In the genomic region with DNA sequence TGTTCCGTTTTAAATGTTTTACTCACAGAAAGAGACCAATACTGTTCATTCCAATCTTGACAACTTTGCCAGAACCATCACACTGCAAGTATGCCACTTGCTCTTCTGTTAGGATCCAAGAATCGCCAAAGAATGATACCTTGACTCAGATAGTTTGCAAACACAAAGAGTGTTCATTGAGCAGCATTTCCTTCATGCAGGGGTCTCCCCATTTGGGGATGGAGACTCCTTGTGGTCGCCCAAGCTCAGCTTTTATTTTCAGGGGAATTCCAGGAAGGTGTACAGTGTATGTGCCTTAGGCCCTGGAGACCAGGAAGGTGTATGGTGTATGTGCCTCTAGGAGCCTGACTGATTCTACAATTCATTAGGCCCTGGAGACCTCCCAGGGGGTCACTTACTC, we compare ENCODE assay signal across 8 mouse cellular contexts. TPM values are rescaled to one million over a fixed set of nuclear protein-coding genes. Genes with fewer than 3 reads are reported as not detected.
DNase-seq lines count a peak whose midpoint lies in the region; ATAC-seq and TF ChIP-seq lines count a peak whose summit lies in the region.

No protein-coding gene starts in this region.

- peak overlapping the region; percentile 60 for H3ac ChIP-seq in myocyte (ENCODE audit: control insufficient read depth, insufficient read length)

- no peaks in the 10 kb centered on the region for H3K9me3 ChIP-seq in hindbrain, postnatal 0 days (ENCODE audit: low read length)

- no peaks in the 10 kb centered on the region for H3K27me3 ChIP-seq in kidney, adult 2 months (replicated peaks; ENCODE audit: control insufficient read depth, insufficient read depth, low read length)
- H3K27me3 ChIP-seq in hindbrain, postnatal 0 days (ENCODE audit: insufficient read depth, low read length), result no peaks in the 10 kb centered on the region
- H3K27me3 ChIP-seq in myocyte (ENCODE audit: control insufficient read depth, insufficient read depth, insufficient read length), result no peaks in the 10 kb centered on the region

- WGBS in kidney, adult 2 months, result 25% methylated on average over 3 of the region's 3 CpGs
- 37% methylated on average over 3 of the region's 3 CpGs for WGBS in hindbrain, postnatal 0 days

- H3K9ac ChIP-seq in hindbrain, postnatal 0 days (replicated peaks; ENCODE audit: low read length), result peak overlapping the region; percentile 83

- peaks cover 10% of the 10 kb centered on the region for H3K79me2 ChIP-seq in myocyte (ENCODE audit: control insufficient read depth, insufficient read depth)

- no peaks in the 10 kb centered on the region for H3K36me3 ChIP-seq in kidney, adult 2 months (ENCODE audit: control insufficient read depth, insufficient read depth, low read length)
- H3K36me3 ChIP-seq in hindbrain, postnatal 0 days (ENCODE audit: insufficient read depth, low read length), result peaks cover 10% of the 10 kb centered on the region; the same call in 1 of the 2 replicates
- peaks cover 5% of the 10 kb centered on the region for H3K36me3 ChIP-seq in myocyte (ENCODE audit: control insufficient read depth, insufficient read depth)

- peak overlapping the region; percentile 83 for H3K4me3 ChIP-seq in kidney, adult 2 months (ENCODE audit: insufficient read depth, low read depth, low read length)
- H3K4me3 ChIP-seq in hindbrain, postnatal 0 days (ENCODE audit: low read length), result peak overlapping the region; percentile 85
- peak overlapping the region; percentile 34 for H3K4me3 ChIP-seq in myocyte

- no peak for ATAC-seq in hindbrain, postnatal 0 days
- ATAC-seq in cerebellum, adult (ENCODE audit: insufficient number of reproducible peaks, low FRiP score, low TSS enrichment), result no peak

- peaks cover 9% of the 10 kb centered on the region; the same call in 1 of the 2 replicates for H3K4me1 ChIP-seq in kidney, adult 2 months (ENCODE audit: control insufficient read depth, insufficient read depth, low read length)
- peaks cover 3% of the 10 kb centered on the region; the same call in 1 of the 2 replicates for H3K4me1 ChIP-seq in hindbrain, postnatal 0 days (ENCODE audit: insufficient read depth, low read length)

- TF ChIP-seq CTCF in kidney, adult 2 months (conservative IDR thresholded peaks at IDR 0.05; ENCODE audit: insufficient read depth, insufficient read length, low read depth, low read length), result no peak
- TF ChIP-seq CTCF in brain, embryonic 14.5 days (IDR thresholded peaks at IDR 0.05; ENCODE audit: borderline replicate concordance, extremely low read depth, insufficient read depth, insufficient read length), result peak; percentile 16; the same call in 1 of the 2 replicates
- TF ChIP-seq CTCF in hindbrain, postnatal 0 days (IDR thresholded peaks at IDR 0.05; ENCODE audit: low read depth), result no peak

- no peak for TF ChIP-seq POLR2A in kidney, adult 2 months (IDR thresholded peaks at IDR 0.05; ENCODE audit: low read depth, low read length)
- no peak for TF ChIP-seq POLR2A in brain, embryonic 14.5 days (IDR thresholded peaks at IDR 0.05; ENCODE audit: borderline replicate concordance, extremely low read depth, insufficient read depth, insufficient read length, poor library complexity, severe bottlenecking)
- no peak for TF ChIP-seq POLR2A in myocyte (IDR thresholded peaks at IDR 0.05; ENCODE audit: insufficient read length, low read depth)

- no peak overlapping the region for H3K27ac ChIP-seq in kidney, adult 2 months (ENCODE audit: insufficient read depth, low read depth, low read length)
- H3K27ac ChIP-seq in hindbrain, postnatal 0 days, result no peak overlapping the region

- no peak for DNase-seq in kidney, adult 2 months
- no peak for DNase-seq in kidney, postnatal 10 days
- DNase-seq in brain, embryonic 14.5 days (ENCODE audit: low read depth), result peak; percentile 18
- no peak for DNase-seq in hindbrain, postnatal 0 days (ENCODE audit: low spot score)
- no peak for DNase-seq in adrenal gland, postnatal 14 days
- DNase-seq in frontal cortex, postnatal 36 days (ENCODE audit: low spot score in 2 of 2), result no peak

- peak overlapping the region; percentile 81 for H3K4me2 ChIP-seq in hindbrain, postnatal 0 days (ENCODE audit: low read depth, low read length)
- H3K4me2 ChIP-seq in myocyte (ENCODE audit: low read depth), result peak overlapping the region; percentile 94

TF ChIP-seq in myocyte, 11 proteins besides CTCF, POLR2A, EP300 and RAD21:
- no peak for TF ChIP-seq TCF3 (IDR thresholded peaks at IDR 0.05; ENCODE audit: insufficient read length, low read depth)
- no peak for TF ChIP-seq REST (IDR thresholded peaks at IDR 0.05; ENCODE audit: insufficient read depth, insufficient read length)
- TF ChIP-seq MYOD1 (IDR thresholded peaks at IDR 0.05; ENCODE audit: control insufficient read depth in 1 of 3, insufficient read length in 2 of 3, low read depth in 2 of 3), result no peak
- no peak for TF ChIP-seq POLR2AphosphoS2 (IDR thresholded peaks at IDR 0.05; ENCODE audit: insufficient read length, low read depth)
- no peak for TF ChIP-seq MYOG (IDR thresholded peaks at IDR 0.05; ENCODE audit: control insufficient read depth in 1 of 3, insufficient read depth in 1 of 3, insufficient read length in 2 of 3, low read depth in 2 of 3)
- TF ChIP-seq USF1 (IDR thresholded peaks at IDR 0.05; ENCODE audit: low read depth), result no peak
- TF ChIP-seq CEBPB (IDR thresholded peaks at IDR 0.05; ENCODE audit: insufficient read depth, poor library complexity, severe bottlenecking), result no peak
- no peak for TF ChIP-seq MAX (IDR thresholded peaks at IDR 0.05; ENCODE audit: low read depth)
- no peak for TF ChIP-seq SRF (IDR thresholded peaks at IDR 0.05; ENCODE audit: control insufficient read depth, insufficient read length, low read depth)
- TF ChIP-seq TCF12 (IDR thresholded peaks at IDR 0.05; ENCODE audit: insufficient read depth, poor library complexity, severe bottlenecking), result no peak
- no peak for TF ChIP-seq E2F4 (IDR thresholded peaks at IDR 0.05; ENCODE audit: insufficient read depth)
TF ChIP-seq in myocyte: peak in this region for 0.

RNA-seq across cellular contexts. Expression of gene Fbxw17, which starts 0.8 kb away (rescaled TPM):
- polyA plus RNA-seq in kidney, adult 2 months (2012; rRNA removed), result 18.1 and 23.0 TPM in 2 replicates
- polyA plus RNA-seq in brain, embryonic 14.5 days (2012; rRNA removed), result 35.7 and 36.4 TPM in 2 replicates
- total RNA-seq in hindbrain, postnatal 0 days (2014; rRNA removed), result 37.3 and 38.6 TPM in 2 replicates
- polyA plus RNA-seq in hindbrain, postnatal 0 days (2015; fragmentation: Nextera tagmentation; extraction: Ambion mirVana), result 29.2 and 32.5 TPM in 2 replicates
- 16.3 TPM for polyA plus RNA-seq in myocyte (2012; fragmentation: generic; extraction: Trizol)
- total RNA-seq in adrenal gland, postnatal 14 days (2021), result 13.0 and 15.7 TPM in 2 replicates

RNA-seq across cellular contexts. Expression of gene Gm47429, which starts 25.3 kb away (rescaled TPM):
- not detected in 2 replicates for polyA plus RNA-seq in kidney, adult 2 months (2012; rRNA removed)
- polyA plus RNA-seq in brain, embryonic 14.5 days (2012; rRNA removed), result not detected in 2 replicates
- total RNA-seq in hindbrain, postnatal 0 days (2014; rRNA removed), result not detected in 2 replicates
- not detected in 2 replicates for polyA plus RNA-seq in hindbrain, postnatal 0 days (2015; fragmentation: Nextera tagmentation; extraction: Ambion mirVana)
- not detected for polyA plus RNA-seq in myocyte (2012; fragmentation: generic; extraction: Trizol)
- not detected in 2 replicates for total RNA-seq in adrenal gland, postnatal 14 days (2021)

RNA-seq across cellular contexts. Expression of gene Nutm2, which starts 48.7 kb away (rescaled TPM):
- not detected in 2 replicates for polyA plus RNA-seq in kidney, adult 2 months (2012; rRNA removed)
- polyA plus RNA-seq in brain, embryonic 14.5 days (2012; rRNA removed), result not detected in 2 replicates
- total RNA-seq in hindbrain, postnatal 0 days (2014; rRNA removed), result not detected in 2 replicates
- not detected in 2 replicates for polyA plus RNA-seq in hindbrain, postnatal 0 days (2015; fragmentation: Nextera tagmentation; extraction: Ambion mirVana)
- polyA plus RNA-seq in myocyte (2012; fragmentation: generic; extraction: Trizol), result not detected
- not detected in 2 replicates for total RNA-seq in adrenal gland, postnatal 14 days (2021)

Comparison
In these comparisons a context has a peak if more than half of its experiments do, and no peak if none do; other contexts are left out.
1. H3K4me3 ChIP-seq: peak in every context shown above with its lines; median percentile 85 in hindbrain, postnatal 0 days; 83 in kidney, adult 2 months; 34 in myocyte.